ENCODE assay signal across 14 mouse cellular contexts in the genomic region with DNA sequence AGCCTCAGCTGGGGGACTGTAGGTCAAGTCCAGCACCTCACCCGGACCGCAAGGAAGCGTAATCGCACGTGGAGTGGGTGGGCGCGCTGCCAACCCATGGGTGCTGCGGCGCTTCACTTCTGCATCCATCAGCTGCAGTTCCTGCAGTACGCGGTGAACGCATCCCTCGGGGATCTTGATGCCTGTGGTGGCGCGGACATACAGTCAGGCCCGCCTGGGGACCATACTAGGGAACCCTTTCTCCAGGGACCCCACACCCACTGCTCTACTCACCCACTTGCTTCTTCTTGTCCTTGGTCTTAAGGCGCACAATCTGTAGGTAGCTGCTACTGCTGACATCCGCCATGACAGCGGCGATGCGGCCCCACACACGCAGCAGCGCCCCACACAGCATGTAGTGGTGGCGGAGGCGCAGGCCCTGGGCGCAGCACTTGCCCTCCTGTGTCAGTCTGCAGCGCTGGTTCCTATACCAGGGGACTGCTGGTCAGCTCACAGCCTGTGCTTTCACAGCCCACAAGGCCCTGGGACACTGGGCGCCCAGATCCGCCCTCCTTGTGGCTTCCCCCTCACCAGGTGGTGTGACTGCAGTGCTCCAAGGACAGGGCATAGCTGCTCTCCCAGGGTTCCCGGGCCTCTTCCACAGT. TPM values are rescaled to one million over a fixed set of nuclear protein-coding genes. Genes with fewer than 3 reads are reported as not detected.
DNase-seq lines count a peak whose midpoint lies in the region; ATAC-seq and TF ChIP-seq lines count a peak whose summit lies in the region.
"Had no signal": no experiment of that assay in that cellular context is flagged by ENCODE, and none has a peak within 500 bp of the region (broad histone marks: within the 10 kb centered on the region; RNA-seq: fewer than 3 reads in every experiment).

No protein-coding gene starts in this region.

- H3K9ac ChIP-seq in kidney, embryonic 14.5 days (ENCODE audit: low read depth, low read length), result no peak overlapping the region
- 0 out of 2 replicates have a peak overlapping the region, but pooled peaks have one; percentile 34 for H3K9ac ChIP-seq in midbrain, embryonic 12.5 days (replicated peaks)
- H3K9ac ChIP-seq in midbrain, embryonic 16.5 days (ENCODE audit: low read depth, low read length), result no peak overlapping the region
- no peak overlapping the region for H3K9ac ChIP-seq in embryonic facial prominence, embryonic 13.5 days
- no peak overlapping the region for H3K9ac ChIP-seq in heart, adult 2 months (ENCODE audit: low read depth, low read length)
- H3K9ac ChIP-seq: hindbrain, embryonic 14.5 days had no signal

- no peak for ATAC-seq in kidney, embryonic 14.5 days (ENCODE audit: low FRiP score, low TSS enrichment)
- ATAC-seq in midbrain, embryonic 12.5 days (ENCODE audit: low FRiP score, low read depth), result no peak
- no peak for ATAC-seq in midbrain, embryonic 16.5 days
- no peak for ATAC-seq in embryonic facial prominence, embryonic 13.5 days (ENCODE audit: insufficient number of reproducible peaks, insufficient read depth, low FRiP score, low TSS enrichment, low read depth)
- ATAC-seq: forebrain, embryonic 14.5 days had no signal

- no peak overlapping the region for H3K4me3 ChIP-seq in kidney, adult 2 months (ENCODE audit: insufficient read depth, low read depth, low read length)
- no peak overlapping the region for H3K4me3 ChIP-seq in kidney, embryonic 14.5 days (ENCODE audit: low read length)
- H3K4me3 ChIP-seq in midbrain, embryonic 12.5 days, result no peak overlapping the region
- no peak overlapping the region for H3K4me3 ChIP-seq in midbrain, embryonic 16.5 days (ENCODE audit: low read depth, low read length)
- no peak overlapping the region for H3K4me3 ChIP-seq in embryonic facial prominence, embryonic 13.5 days
- no peak overlapping the region for H3K4me3 ChIP-seq in heart, adult 2 months
- H3K4me3 ChIP-seq: gastrocnemius, adult 2 months had no signal

- intact Hi-C loops in heart, adult 2 months (cut with DNase I), result loop anchor here (2.0 kb wide), 1 partner anchor 13 kb away; no protein-coding TSS in a partner anchor

- 75% methylated on average over 30 of the region's 30 CpGs for WGBS in kidney, adult 2 months
- WGBS in kidney, embryonic 14.5 days, result 85% methylated on average over 30 of the region's 30 CpGs
- 82% methylated on average over 30 of the region's 30 CpGs for WGBS in midbrain, embryonic 12.5 days
- WGBS in midbrain, embryonic 16.5 days, result 77% methylated on average over 30 of the region's 30 CpGs
- WGBS in embryonic facial prominence, embryonic 13.5 days, result 85% methylated on average over 30 of the region's 30 CpGs
- WGBS in heart, adult 2 months, result 70% methylated on average over 30 of the region's 30 CpGs

- H3K4me1 ChIP-seq in kidney, adult 2 months (ENCODE audit: control insufficient read depth, insufficient read depth, low read length), result peaks cover 11% of the 10 kb centered on the region; the same call in 1 of the 2 replicates
- peaks cover 9% of the 10 kb centered on the region for H3K4me1 ChIP-seq in kidney, embryonic 14.5 days (ENCODE audit: control insufficient read depth, insufficient read depth, low read length)
- peaks cover 18% of the 10 kb centered on the region for H3K4me1 ChIP-seq in midbrain, embryonic 12.5 days
- H3K4me1 ChIP-seq in midbrain, embryonic 16.5 days (ENCODE audit: control insufficient read depth, insufficient read depth, low read length), result peaks cover 13% of the 10 kb centered on the region
- peaks cover 19% of the 10 kb centered on the region for H3K4me1 ChIP-seq in embryonic facial prominence, embryonic 13.5 days
- peaks cover 5% of the 10 kb centered on the region for H3K4me1 ChIP-seq in heart, adult 2 months (ENCODE audit: control insufficient read depth, insufficient read depth, low read length)

- no peak for TF ChIP-seq EP300 in heart, adult 2 months (IDR thresholded peaks at IDR 0.05; ENCODE audit: insufficient read depth, low read depth, low read length)

- H3K27ac ChIP-seq in kidney, adult 2 months (ENCODE audit: insufficient read depth, low read depth, low read length), result no peak overlapping the region
- no peak overlapping the region for H3K27ac ChIP-seq in kidney, embryonic 14.5 days (ENCODE audit: low read depth, low read length)
- no peak overlapping the region; the same call in 1 of the 2 replicates for H3K27ac ChIP-seq in midbrain, embryonic 12.5 days (replicated peaks)
- no peak overlapping the region for H3K27ac ChIP-seq in midbrain, embryonic 16.5 days (ENCODE audit: low read length)
- H3K27ac ChIP-seq in embryonic facial prominence, embryonic 13.5 days, result peak overlapping the region; percentile 11; the same call in 1 of the 2 replicates
- no peak overlapping the region for H3K27ac ChIP-seq in heart, adult 2 months
- H3K27ac ChIP-seq: gastrocnemius, adult 2 months; hindbrain, embryonic 14.5 days had no signal

- peaks cover 4% of the 10 kb centered on the region for H3K36me3 ChIP-seq in kidney, adult 2 months (ENCODE audit: control insufficient read depth, insufficient read depth, low read length)
- peaks cover 62% of the 10 kb centered on the region for H3K36me3 ChIP-seq in kidney, embryonic 14.5 days (ENCODE audit: control insufficient read depth, insufficient read depth, low read length)
- peaks cover 71% of the 10 kb centered on the region for H3K36me3 ChIP-seq in midbrain, embryonic 12.5 days
- H3K36me3 ChIP-seq in midbrain, embryonic 16.5 days (ENCODE audit: control insufficient read depth, insufficient read depth, low read length), result peaks cover 30% of the 10 kb centered on the region
- peaks cover 72% of the 10 kb centered on the region for H3K36me3 ChIP-seq in embryonic facial prominence, embryonic 13.5 days
- peaks cover 4% of the 10 kb centered on the region; the same call in 1 of the 2 replicates for H3K36me3 ChIP-seq in heart, adult 2 months (ENCODE audit: control insufficient read depth, insufficient read depth, low read length)

- TF ChIP-seq POLR2A in kidney, adult 2 months (IDR thresholded peaks at IDR 0.05; ENCODE audit: low read depth, low read length), result no peak
- TF ChIP-seq POLR2A in heart, adult 2 months (IDR thresholded peaks at IDR 0.05; ENCODE audit: insufficient read depth, low read depth, low read length), result no peak

- no peaks in the 10 kb centered on the region for H3K27me3 ChIP-seq in kidney, adult 2 months (replicated peaks; ENCODE audit: control insufficient read depth, insufficient read depth, low read length)
- no peaks in the 10 kb centered on the region for H3K27me3 ChIP-seq in kidney, embryonic 14.5 days (ENCODE audit: control insufficient read depth, insufficient read depth, low read length)
- no peaks in the 10 kb centered on the region for H3K27me3 ChIP-seq in midbrain, embryonic 12.5 days
- no peaks in the 10 kb centered on the region for H3K27me3 ChIP-seq in midbrain, embryonic 16.5 days (ENCODE audit: control insufficient read depth, insufficient read depth, low read depth, low read length)
- no peaks in the 10 kb centered on the region for H3K27me3 ChIP-seq in embryonic facial prominence, embryonic 13.5 days
- no peaks in the 10 kb centered on the region for H3K27me3 ChIP-seq in heart, adult 2 months (ENCODE audit: control insufficient read depth, insufficient read depth, low read length)

- no peaks in the 10 kb centered on the region for H3K79me2 ChIP-seq in heart, adult 2 months (replicated peaks; ENCODE audit: control insufficient read depth, insufficient read depth, low read length)

- no peak for TF ChIP-seq CTCF in kidney, adult 2 months (conservative IDR thresholded peaks at IDR 0.05; ENCODE audit: insufficient read depth, insufficient read length, low read depth, low read length)
- no peak for TF ChIP-seq CTCF in heart, adult 2 months (IDR thresholded peaks at IDR 0.05)

- no peak overlapping the region for H3K4me2 ChIP-seq in kidney, embryonic 14.5 days (replicated peaks; ENCODE audit: low read depth, low read length)
- no peak overlapping the region for H3K4me2 ChIP-seq in midbrain, embryonic 12.5 days (replicated peaks)
- H3K4me2 ChIP-seq in midbrain, embryonic 16.5 days (ENCODE audit: low read length), result no peak overlapping the region
- no peak overlapping the region for H3K4me2 ChIP-seq in embryonic facial prominence, embryonic 13.5 days
- H3K4me2 ChIP-seq: heart, embryonic 11.5 days; hindbrain, embryonic 14.5 days had no signal

- DNase-seq in adrenal gland, postnatal 10 days, result peak; percentile 63
- DNase-seq in adrenal gland, postnatal 25 days, result no peak
- DNase-seq in kidney, adult 2 months, result peak; percentile 53
- DNase-seq in heart, adult 2 months, result no peak
- DNase-seq: gastrocnemius, adult 2 months; liver; thymus, postnatal 25 days had no signal

- H3K9me3 ChIP-seq in kidney, embryonic 14.5 days (ENCODE audit: control insufficient read depth, low read length), result no peaks in the 10 kb centered on the region
- no peaks in the 10 kb centered on the region for H3K9me3 ChIP-seq in midbrain, embryonic 12.5 days
- H3K9me3 ChIP-seq in midbrain, embryonic 16.5 days (replicated peaks; ENCODE audit: control insufficient read depth, low read length, poor library complexity, severe bottlenecking), result no peaks in the 10 kb centered on the region
- no peaks in the 10 kb centered on the region for H3K9me3 ChIP-seq in embryonic facial prominence, embryonic 13.5 days

RNA-seq across cellular contexts. Expression of a gene that starts 10.8 kb away (rescaled TPM):
- 1,000 to 10,000 TPM; 1,132 to 1,146 TPM for total RNA-seq in adrenal gland, postnatal 10 days (2021)
- 977 and 1,201 TPM in 2 replicates for total RNA-seq in adrenal gland, postnatal 25 days (2021)
- polyA plus RNA-seq in kidney, adult 2 months (2012; rRNA removed), result 1,431 and 1,557 TPM in 2 replicates
- 552 and 641 TPM in 2 replicates for polyA plus RNA-seq in kidney, embryonic 14.5 days (2014; fragmentation: Nextera tagmentation; extraction: Ambion mirVana)
- 483 and 524 TPM in 2 replicates for polyA plus RNA-seq in midbrain, embryonic 12.5 days (2016; fragmentation: Nextera tagmentation; extraction: Ambion mirVana)
- 509 and 552 TPM in 2 replicates for polyA plus RNA-seq in midbrain, embryonic 16.5 days (2015; fragmentation: Nextera tagmentation; extraction: Ambion mirVana)
- polyA plus RNA-seq in embryonic facial prominence, embryonic 13.5 days (2015; fragmentation: Nextera tagmentation; extraction: Ambion mirVana), result 445 and 488 TPM in 2 replicates
- total RNA-seq in heart, adult 2 months (2021), result 1,000 to 10,000 TPM in 1 of 2 experiments, 100 to 1,000 TPM in 1; 832 to 1,055 TPM
- polyA plus RNA-seq in heart, adult 2 months (2012; rRNA removed), result 860 and 993 TPM in 2 replicates

RNA-seq across cellular contexts. Expression of a gene that starts 18.2 kb away (rescaled TPM):
- total RNA-seq in adrenal gland, postnatal 10 days (2021), result 100 to 1,000 TPM in 1 of 2 experiments, 10 to 100 TPM in 1; 96.5 to 102 TPM
- 84.3 and 101 TPM in 2 replicates for total RNA-seq in adrenal gland, postnatal 25 days (2021)
- 230 and 235 TPM in 2 replicates for polyA plus RNA-seq in kidney, adult 2 months (2012; rRNA removed)
- 276 and 310 TPM in 2 replicates for polyA plus RNA-seq in kidney, embryonic 14.5 days (2014; fragmentation: Nextera tagmentation; extraction: Ambion mirVana)
- 172 and 173 TPM in 2 replicates for polyA plus RNA-seq in midbrain, embryonic 12.5 days (2016; fragmentation: Nextera tagmentation; extraction: Ambion mirVana)
- polyA plus RNA-seq in midbrain, embryonic 16.5 days (2015; fragmentation: Nextera tagmentation; extraction: Ambion mirVana), result 124 and 131 TPM in 2 replicates
- polyA plus RNA-seq in embryonic facial prominence, embryonic 13.5 days (2015; fragmentation: Nextera tagmentation; extraction: Ambion mirVana), result 247 and 265 TPM in 2 replicates
- total RNA-seq in heart, adult 2 months (2021), result 10 to 100 TPM; 78.3 to 89.8 TPM
- polyA plus RNA-seq in heart, adult 2 months (2012; rRNA removed), result 182 and 194 TPM in 2 replicates

RNA-seq across cellular contexts. Expression of a gene that starts 41.4 kb away (rescaled TPM):
- total RNA-seq in adrenal gland, postnatal 10 days (2021), result 10 to 100 TPM; 11.9 to 12.7 TPM
- 3.7 and 4.3 TPM in 2 replicates for total RNA-seq in adrenal gland, postnatal 25 days (2021)
- 9.6 and 25.5 TPM in 2 replicates for polyA plus RNA-seq in kidney, adult 2 months (2012; rRNA removed)
- 4.8 and 7.7 TPM in 2 replicates for polyA plus RNA-seq in kidney, embryonic 14.5 days (2014; fragmentation: Nextera tagmentation; extraction: Ambion mirVana)
- 4.5 and 5.6 TPM in 2 replicates for polyA plus RNA-seq in midbrain, embryonic 12.5 days (2016; fragmentation: Nextera tagmentation; extraction: Ambion mirVana)
- polyA plus RNA-seq in midbrain, embryonic 16.5 days (2015; fragmentation: Nextera tagmentation; extraction: Ambion mirVana), result 1.2 TPM in 2 replicates
- 3.9 and 4.6 TPM in 2 replicates for polyA plus RNA-seq in embryonic facial prominence, embryonic 13.5 days (2015; fragmentation: Nextera tagmentation; extraction: Ambion mirVana)
- 1 to 10 TPM; 3.5 to 5.1 TPM for total RNA-seq in heart, adult 2 months (2021)
- polyA plus RNA-seq in heart, adult 2 months (2012; rRNA removed), result 8.9 and 16.6 TPM in 2 replicates

RNA-seq across cellular contexts. Expression of a gene that starts 47.6 kb away (rescaled TPM):
- total RNA-seq in adrenal gland, postnatal 10 days (2021), result 10 to 100 TPM; 37.5 to 55.7 TPM
- 66.1 and 73.2 TPM in 2 replicates for total RNA-seq in adrenal gland, postnatal 25 days (2021)
- 27.7 and 30.8 TPM in 2 replicates for polyA plus RNA-seq in kidney, adult 2 months (2012; rRNA removed)
- polyA plus RNA-seq in kidney, embryonic 14.5 days (2014; fragmentation: Nextera tagmentation; extraction: Ambion mirVana), result 10.6 and 14.8 TPM in 2 replicates
- polyA plus RNA-seq in midbrain, embryonic 12.5 days (2016; fragmentation: Nextera tagmentation; extraction: Ambion mirVana), result 14.7 and 15.7 TPM in 2 replicates
- 11.6 and 12.5 TPM in 2 replicates for polyA plus RNA-seq in midbrain, embryonic 16.5 days (2015; fragmentation: Nextera tagmentation; extraction: Ambion mirVana)
- polyA plus RNA-seq in embryonic facial prominence, embryonic 13.5 days (2015; fragmentation: Nextera tagmentation; extraction: Ambion mirVana), result 15.8 and 16.1 TPM in 2 replicates
- total RNA-seq in heart, adult 2 months (2021), result 10 to 100 TPM; 10.6 to 11.2 TPM
- polyA plus RNA-seq in heart, adult 2 months (2012; rRNA removed), result 16.9 and 18.0 TPM in 2 replicates

RNA-seq across cellular contexts. Expression of a gene that starts 57.8 kb away (rescaled TPM):
- total RNA-seq in adrenal gland, postnatal 10 days (2021), result 100 to 1,000 TPM; 133 to 151 TPM
- 154 TPM in 2 replicates for total RNA-seq in adrenal gland, postnatal 25 days (2021)
- polyA plus RNA-seq in kidney, adult 2 months (2012; rRNA removed), result 114 and 117 TPM in 2 replicates
- 26.6 and 42.0 TPM in 2 replicates for polyA plus RNA-seq in kidney, embryonic 14.5 days (2014; fragmentation: Nextera tagmentation; extraction: Ambion mirVana)
- 16.7 and 20.3 TPM in 2 replicates for polyA plus RNA-seq in midbrain, embryonic 12.5 days (2016; fragmentation: Nextera tagmentation; extraction: Ambion mirVana)
- 14.2 and 15.4 TPM in 2 replicates for polyA plus RNA-seq in midbrain, embryonic 16.5 days (2015; fragmentation: Nextera tagmentation; extraction: Ambion mirVana)
- polyA plus RNA-seq in embryonic facial prominence, embryonic 13.5 days (2015; fragmentation: Nextera tagmentation; extraction: Ambion mirVana), result 18.5 and 19.0 TPM in 2 replicates
- 100 to 1,000 TPM; 140 to 161 TPM for total RNA-seq in heart, adult 2 months (2021)
- polyA plus RNA-seq in heart, adult 2 months (2012; rRNA removed), result 127 and 144 TPM in 2 replicates

Comparison
In these comparisons a context has a peak if more than half of its experiments do, and no peak if none do; other contexts are left out.
1. DNase-seq: peak in adrenal gland, postnatal 10 days (single experiment) and kidney, adult 2 months (single experiment); none in adrenal gland, postnatal 25 days (single experiment) and heart, adult 2 months (0 of 2).